Comparison of ENCODE assay signal across 22 mouse cellular contexts in genomic region chr2:24890541-24891447, GRCm38 (mm10). TPM values are rescaled to one million over a fixed set of nuclear protein-coding genes. Genes with fewer than 3 reads are reported as not detected.
A peak's percentile ranks its signal among the peaks of the same experiment; 100 is the strongest.
DNase-seq lines count a peak whose midpoint lies in the region; ATAC-seq and TF ChIP-seq lines count a peak whose summit lies in the region.
"Had no signal": no experiment of that assay in that cellular context is flagged by ENCODE, and none has a peak within 500 bp of the region (broad histone marks: within the 10 kb centered on the region; RNA-seq: fewer than 3 reads in every experiment).

No protein-coding gene starts in this region.

- 48% methylated on average over 6 of the region's 6 CpGs for WGBS in kidney, adult 2 months
- WGBS in liver, postnatal 0 days (ENCODE audit: insufficient replicate concordance), result 57% methylated on average over 6 of the region's 6 CpGs

- no peak for TF ChIP-seq EP300 in liver, postnatal 0 days (IDR thresholded peaks at IDR 0.05; ENCODE audit: low read depth)

- no peak overlapping the region for H3K9ac ChIP-seq in liver, postnatal 0 days (replicated peaks)
- H3K9ac ChIP-seq: embryonic facial prominence, embryonic 15.5 days; forebrain, postnatal 0 days; hindbrain, embryonic 13.5 days; kidney, embryonic 15.5 days had no signal

- peaks cover 25% of the 10 kb centered on the region for H3K4me1 ChIP-seq in kidney, adult 2 months (ENCODE audit: control insufficient read depth, insufficient read depth, low read length)
- H3K4me1 ChIP-seq in brown adipose tissue, adult 24 weeks (ENCODE audit: control insufficient read depth, insufficient read depth, insufficient read length, low read length), result peaks cover 23% of the 10 kb centered on the region
- H3K4me1 ChIP-seq in liver, postnatal 0 days (ENCODE audit: insufficient read depth), result peaks cover 34% of the 10 kb centered on the region
- H3K4me1 ChIP-seq: kidney, embryonic 15.5 days had no signal

- H3K36me3 ChIP-seq in kidney, adult 2 months (ENCODE audit: control insufficient read depth, insufficient read depth, low read length), result no peaks in the 10 kb centered on the region
- peaks cover 4% of the 10 kb centered on the region for H3K36me3 ChIP-seq in liver, postnatal 0 days (replicated peaks; ENCODE audit: insufficient read depth, low read length)

- H3K27ac ChIP-seq in kidney, adult 2 months (ENCODE audit: insufficient read depth, low read depth, low read length), result no peak overlapping the region
- peak overlapping the region; percentile 38; the same call in 1 of the 2 replicates for H3K27ac ChIP-seq in brown adipose tissue, adult 24 weeks (replicated peaks; ENCODE audit: low read depth, low read length)
- peak overlapping the region; percentile 31 for H3K27ac ChIP-seq in liver, postnatal 0 days (ENCODE audit: low read depth)
- H3K27ac ChIP-seq: embryonic facial prominence, embryonic 15.5 days; forebrain, embryonic 10.5 days; hindbrain, embryonic 13.5 days; kidney, embryonic 15.5 days; limb, embryonic 10.5 days had no signal

- H3K9me3 ChIP-seq in liver, postnatal 0 days (ENCODE audit: low read length), result no peaks in the 10 kb centered on the region
- H3K9me3 ChIP-seq: embryonic facial prominence, embryonic 15.5 days; forebrain, embryonic 10.5 days; hindbrain, embryonic 13.5 days; kidney, embryonic 15.5 days; limb, embryonic 10.5 days; megakaryocyte, embryonic 14.5 days had no signal

- ATAC-seq in erythroblast, adult 5-6 weeks (replicated peaks; ENCODE audit: low FRiP score, poor library complexity, severe bottlenecking), result 0 out of 2 replicates have a peak, but pooled peaks have one; percentile 32
- peak; percentile 56 for ATAC-seq in liver, postnatal 0 days
- ATAC-seq: activated CD4-positive, CD25-positive, alpha-beta regulatory T cell, adult 4 months; forebrain, postnatal 0 days; inflammation-experienced regulatory T-cells, adult 6 months had no signal

- no peak for TF ChIP-seq CTCF in kidney, adult 2 months (conservative IDR thresholded peaks at IDR 0.05; ENCODE audit: insufficient read depth, insufficient read length, low read depth, low read length)
- no peak for TF ChIP-seq CTCF in liver, postnatal 0 days (IDR thresholded peaks at IDR 0.05; ENCODE audit: low read depth)

- TF ChIP-seq POLR2A in kidney, adult 2 months (IDR thresholded peaks at IDR 0.05; ENCODE audit: low read depth, low read length), result no peak

- H3K4me2 ChIP-seq in liver, postnatal 0 days (ENCODE audit: low read depth, low read length), result no peak overlapping the region
- H3K4me2 ChIP-seq: embryonic facial prominence, embryonic 15.5 days; hindbrain, embryonic 13.5 days; kidney, embryonic 15.5 days had no signal

- DNase-seq in kidney, adult 2 months, result peak; percentile 28
- no peak for DNase-seq in kidney, postnatal 10 days
- no peak for DNase-seq in liver, postnatal 0 days
- no peak for DNase-seq in retina, embryonic 14.5 days (ENCODE audit: low spot score)
- no peak for DNase-seq in right cerebral cortex, postnatal 36 days (ENCODE audit: low spot score in 2 of 2)
- DNase-seq: adrenal gland, postnatal 14 days; cerebellum, adult 18-20 months; cerebellum, postnatal 25 days; forebrain, postnatal 0 days; gastrocnemius, postnatal 10 days; lung, postnatal 14 days; thymus, postnatal 36 days had no signal

- no peak overlapping the region for H3K4me3 ChIP-seq in kidney, adult 2 months (ENCODE audit: insufficient read depth, low read depth, low read length)
- H3K4me3 ChIP-seq in brown adipose tissue, adult 24 weeks (ENCODE audit: insufficient read depth, low read depth, low read length), result no peak overlapping the region
- no peak overlapping the region for H3K4me3 ChIP-seq in liver, postnatal 0 days (ENCODE audit: low read depth, low read length)
- H3K4me3 ChIP-seq: embryonic facial prominence, embryonic 15.5 days; forebrain, embryonic 10.5 days; hindbrain, embryonic 13.5 days; kidney, embryonic 15.5 days; limb, embryonic 10.5 days had no signal

- no peaks in the 10 kb centered on the region for H3K27me3 ChIP-seq in kidney, adult 2 months (replicated peaks; ENCODE audit: control insufficient read depth, insufficient read depth, low read length)
- no peaks in the 10 kb centered on the region for H3K27me3 ChIP-seq in liver, postnatal 0 days (ENCODE audit: insufficient read depth, low read length)
- H3K27me3 ChIP-seq: embryonic facial prominence, embryonic 15.5 days; hindbrain, embryonic 13.5 days; kidney, embryonic 15.5 days; megakaryocyte, embryonic 14.5 days had no signal

RNA-seq across cellular contexts. Expression of gene Ehmt1, which starts 28.6 kb away (rescaled TPM):
- polyA plus RNA-seq in kidney, adult 2 months (2012; rRNA removed), result 30.5 and 35.6 TPM in 2 replicates
- 12.2 and 15.2 TPM in 2 replicates for polyA plus RNA-seq in brown adipose tissue, adult 24 weeks (2012; ENCODE audit: insufficient read depth, insufficient read length, missing spikeins)
- 5.2 and 8.1 TPM in 2 replicates for total RNA-seq in erythroblast, adult 5-6 weeks (2015; ENCODE audit: low replicate concordance)
- total RNA-seq in erythroblast, adult 5-6 weeks (2017; ENCODE audit: low replicate concordance), result 27.6 and 28.2 TPM in 2 replicates
- 9.1 and 12.3 TPM in 2 replicates for polyA plus RNA-seq in liver, postnatal 0 days (2015; fragmentation: Nextera tagmentation; extraction: Ambion mirVana)

RNA-seq across cellular contexts. Expression of gene Arrdc1, which starts 44.3 kb away (rescaled TPM):
- 85.7 and 107 TPM in 2 replicates for polyA plus RNA-seq in kidney, adult 2 months (2012; rRNA removed)
- 3.1 and 5.2 TPM in 2 replicates for polyA plus RNA-seq in brown adipose tissue, adult 24 weeks (2012; ENCODE audit: insufficient read depth, insufficient read length, missing spikeins)
- total RNA-seq in erythroblast, adult 5-6 weeks (2015; ENCODE audit: low replicate concordance), result 16.1 and 19.6 TPM in 2 replicates
- total RNA-seq in erythroblast, adult 5-6 weeks (2017; ENCODE audit: low replicate concordance), result 15.5 and 18.7 TPM in 2 replicates
- 16.2 and 16.7 TPM in 2 replicates for polyA plus RNA-seq in liver, postnatal 0 days (2015; fragmentation: Nextera tagmentation; extraction: Ambion mirVana)

RNA-seq across cellular contexts. Expression of gene Zmynd19, which starts 58.8 kb away (rescaled TPM):
- 5.1 and 6.3 TPM in 2 replicates for polyA plus RNA-seq in kidney, adult 2 months (2012; rRNA removed)
- 7.2 and 10.3 TPM in 2 replicates for polyA plus RNA-seq in brown adipose tissue, adult 24 weeks (2012; ENCODE audit: insufficient read depth, insufficient read length, missing spikeins)
- 1.3 and 2.9 TPM in 2 replicates for total RNA-seq in erythroblast, adult 5-6 weeks (2015; ENCODE audit: low replicate concordance)
- total RNA-seq in erythroblast, adult 5-6 weeks (2017; ENCODE audit: low replicate concordance), result 9.6 and 15.9 TPM in 2 replicates
- 6.2 and 6.5 TPM in 2 replicates for polyA plus RNA-seq in liver, postnatal 0 days (2015; fragmentation: Nextera tagmentation; extraction: Ambion mirVana)
